Mouse (Mus musculus) spleen, adult 2 months (tissue): Measurements from ENCODE around the gene Fam89b. TPM values are rescaled to one million over a fixed set of nuclear protein-coding genes. Genes with fewer than 3 reads are reported as not detected.
A peak's percentile ranks its signal among the peaks of the same experiment; 100 is the strongest.

Experiments
- DNase-seq, 2 experiments: peaks; one replicate each; pipeline versions ENCODE4 v3.0.0 to v3.0.0-alpha.2; 2012 to 2021; ENCODE audit warnings: low spot score in 2 of 2, low read depth in 1 of 2
- H3K27ac ChIP-seq: fragments of 200-500 bp; 2 replicates; pipeline ENCODE4 v1.5.1; 2012; ENCODE audit warnings: low read length, inconsistent platforms; ENCODE audit not compliant: insufficient read depth
- H3K27me3 ChIP-seq: fragments of 200-500 bp; 2 replicates; pipeline ENCODE4 v1.6.1; 2012; ENCODE audit warnings: mild to moderate bottlenecking, moderate library complexity, low read length, inconsistent platforms; ENCODE audit not compliant: control insufficient read depth, insufficient read depth
- H3K36me3 ChIP-seq: fragments of 200-500 bp; 2 replicates; pipeline ENCODE4 v1.6.1; 2012; ENCODE audit warnings: mild to moderate bottlenecking, low read length, inconsistent platforms; ENCODE audit not compliant: control insufficient read depth, insufficient read depth
- H3K4me1 ChIP-seq: fragments of 200-500 bp; 2 replicates; pipeline ENCODE4 v1.6.1; 2011; ENCODE audit warnings: inconsistent platforms; ENCODE audit not compliant: control insufficient read depth, insufficient read depth, insufficient read length
- H3K4me3 ChIP-seq: fragments of 200-500 bp; 2 replicates; pipeline ENCODE4 v1.5.1; 2011; ENCODE audit warnings: mild to moderate bottlenecking, inconsistent platforms; ENCODE audit not compliant: insufficient read depth, insufficient read length; ENCODE audit errors: extremely low read depth
- CTCF ChIP-seq: fragments of 200-500 bp; IDR thresholded peaks from 2 replicates; pipeline ENCODE4 v1.5.1; 2011; ENCODE audit warnings: mild to moderate bottlenecking, inconsistent platforms; ENCODE audit not compliant: insufficient read depth, insufficient read length, insufficient replicate concordance; ENCODE audit errors: extremely low read depth
- POLR2A ChIP-seq: fragments of 200-500 bp; IDR thresholded peaks from 2 replicates; pipeline ENCODE4 v1.6.1; 2011; ENCODE audit warnings: low read depth, low read length, inconsistent platforms
- WGBS: fragments of 180-500 bp; shearing (Covaris S2); methylation state at CpG from one replicate; pipeline ENCODE4 v1.1.7; 2018; 5-methylcytosine and 5-hydroxymethylcytosine counted together
- polyA plus RNA-seq: library from polyadenylated mRNA; depleted of rRNA; stranded (reverse); fragments of >200 nt; gene quantifications from 2 replicates; pipeline ENCODE4 v1.2.3, GENCODE M21; 2012

The Fam89b gene
- polyA plus RNA-seq, 1 experiment, result 124 TPM

DNA sequence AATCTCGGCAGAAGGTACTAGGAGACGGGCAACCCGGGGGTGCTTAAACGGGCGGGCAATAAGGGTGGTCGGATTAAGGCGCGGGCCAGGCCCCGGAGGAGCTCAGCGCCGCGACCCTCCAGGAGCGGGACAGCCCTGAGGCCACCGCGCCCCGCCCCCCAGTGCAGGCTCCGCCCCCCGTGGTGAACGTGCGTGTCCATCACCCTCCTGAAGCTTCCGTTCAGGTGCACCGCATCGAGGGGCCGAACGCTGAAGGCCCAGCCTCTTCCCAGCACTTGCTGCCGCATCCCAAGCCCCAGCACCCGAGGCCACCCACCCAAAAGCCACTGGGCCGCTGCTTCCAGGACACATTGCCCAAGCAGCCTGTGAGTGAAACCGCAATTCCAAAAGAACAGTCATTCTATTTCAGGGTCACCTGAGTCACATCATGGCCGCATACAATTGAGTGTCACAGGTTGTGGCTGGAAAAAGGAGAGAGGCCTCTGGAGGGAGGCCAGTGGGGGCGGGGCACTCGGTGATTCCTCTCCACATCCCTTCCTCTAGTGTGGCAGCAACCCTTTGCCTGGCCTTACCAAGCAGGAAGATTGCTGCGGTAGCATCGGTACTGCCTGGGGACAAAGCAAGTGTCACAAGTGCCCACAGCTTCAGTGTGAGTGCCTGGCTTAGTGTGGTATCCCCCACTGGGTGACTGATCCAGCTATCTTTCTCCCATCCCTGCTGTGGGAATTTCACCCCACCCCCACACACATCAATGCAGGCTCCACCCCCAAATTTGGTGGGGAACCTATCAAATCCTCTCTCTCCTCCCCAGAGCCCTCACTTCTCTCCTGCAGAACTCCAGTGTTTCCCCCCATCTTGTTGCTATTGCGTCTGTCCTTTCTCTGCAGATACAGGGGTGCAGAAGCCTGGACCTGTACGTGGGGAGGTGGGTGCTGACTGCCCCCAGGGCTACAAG lies 16.6 kb upstream of the Fam89b start:
- 42% methylated on average over 36 of the region's 36 CpGs for WGBS
- no peak overlapping the region for H3K4me3 ChIP-seq
- H3K36me3 ChIP-seq, result no peaks in the 10 kb centered on the region
- DNase-seq, result no peak
- peaks cover 11% of the 10 kb centered on the region for H3K27me3 ChIP-seq
- TF ChIP-seq POLR2A, result no peak
- TF ChIP-seq CTCF, result no peak
- peaks cover 9% of the 10 kb centered on the region; the same call in 1 of the 2 replicates for H3K4me1 ChIP-seq
- H3K27ac ChIP-seq, result no peak overlapping the region

GRCm38 (mm10) chr19:5743576-5743975 lies 14.1 kb upstream of the Fam89b start:
- Histone ChIP-seq H3K4me1 (peaks cover 9% of the 10 kb centered on the region; the same call in 1 of the 2 replicates), H3K36me3 (no peaks in the 10 kb centered on the region), H3K27me3 (peaks cover 15% of the 10 kb centered on the region), H3K4me3 (no peak overlapping the region), H3K27ac (no peak overlapping the region)
- no peak for TF ChIP-seq POLR2A
- no peak for TF ChIP-seq CTCF
- DNase-seq, result no peak
- WGBS, result 19% methylated on average over 5 of the region's 5 CpGs

GRCm38 (mm10) chr19:5742241-5742641 lies 12.8 kb upstream of the Fam89b start:
- WGBS, result 17% methylated on average over 32 of the region's 32 CpGs
- H3K27me3 ChIP-seq, result peaks cover 15% of the 10 kb centered on the region
- no peaks in the 10 kb centered on the region for H3K36me3 ChIP-seq
- TF ChIP-seq CTCF (no peak), POLR2A (no peak)
- no peak overlapping the region for H3K27ac ChIP-seq
- H3K4me3 ChIP-seq, result peak overlapping the region; percentile 39; the same call in 1 of the 2 replicates
- no peak for DNase-seq
- peaks cover 9% of the 10 kb centered on the region; the same call in 1 of the 2 replicates for H3K4me1 ChIP-seq

DNA sequence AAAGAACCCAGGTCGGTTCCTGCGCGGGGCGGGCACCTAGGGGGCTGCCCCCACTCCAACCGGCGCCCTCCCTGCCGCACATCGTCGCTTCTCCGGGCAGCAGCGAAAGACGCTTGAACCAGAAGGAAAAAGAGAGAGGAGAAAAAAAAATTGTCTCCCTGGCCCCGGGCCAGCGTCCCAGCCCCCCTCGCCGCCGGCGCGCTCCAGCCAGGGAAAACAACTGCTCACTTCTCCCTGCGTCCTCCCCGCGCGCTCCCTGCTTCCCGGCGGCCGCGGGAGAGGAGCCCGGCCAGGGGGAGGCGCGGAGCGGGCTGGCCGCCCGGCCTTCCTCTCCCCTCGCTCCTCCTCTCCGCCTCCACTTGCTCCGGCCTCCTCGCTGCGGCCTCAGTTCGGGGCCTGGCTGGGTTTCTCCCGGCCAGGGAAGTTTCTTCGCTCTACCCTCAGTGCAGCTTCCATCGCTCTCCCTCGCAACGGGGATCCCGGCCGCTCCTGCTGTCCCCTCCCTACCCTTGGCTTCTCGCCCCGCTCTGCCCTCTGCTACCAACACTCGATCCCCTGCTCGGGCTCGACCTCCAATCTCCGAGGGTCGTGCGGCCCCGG lies 12.3 kb upstream of the Fam89b start:
- under 1% methylated on average over 47 of the region's 55 CpGs for WGBS
- no peak for DNase-seq
- Histone ChIP-seq H3K4me1 (peaks cover 9% of the 10 kb centered on the region; the same call in 1 of the 2 replicates), H3K4me3 (peak overlapping the region; percentile 39; the same call in 1 of the 2 replicates), H3K36me3 (no peaks in the 10 kb centered on the region), H3K27ac (no peak overlapping the region), H3K27me3 (peaks cover 15% of the 10 kb centered on the region)
- no peak for TF ChIP-seq POLR2A
- no peak for TF ChIP-seq CTCF

DNA sequence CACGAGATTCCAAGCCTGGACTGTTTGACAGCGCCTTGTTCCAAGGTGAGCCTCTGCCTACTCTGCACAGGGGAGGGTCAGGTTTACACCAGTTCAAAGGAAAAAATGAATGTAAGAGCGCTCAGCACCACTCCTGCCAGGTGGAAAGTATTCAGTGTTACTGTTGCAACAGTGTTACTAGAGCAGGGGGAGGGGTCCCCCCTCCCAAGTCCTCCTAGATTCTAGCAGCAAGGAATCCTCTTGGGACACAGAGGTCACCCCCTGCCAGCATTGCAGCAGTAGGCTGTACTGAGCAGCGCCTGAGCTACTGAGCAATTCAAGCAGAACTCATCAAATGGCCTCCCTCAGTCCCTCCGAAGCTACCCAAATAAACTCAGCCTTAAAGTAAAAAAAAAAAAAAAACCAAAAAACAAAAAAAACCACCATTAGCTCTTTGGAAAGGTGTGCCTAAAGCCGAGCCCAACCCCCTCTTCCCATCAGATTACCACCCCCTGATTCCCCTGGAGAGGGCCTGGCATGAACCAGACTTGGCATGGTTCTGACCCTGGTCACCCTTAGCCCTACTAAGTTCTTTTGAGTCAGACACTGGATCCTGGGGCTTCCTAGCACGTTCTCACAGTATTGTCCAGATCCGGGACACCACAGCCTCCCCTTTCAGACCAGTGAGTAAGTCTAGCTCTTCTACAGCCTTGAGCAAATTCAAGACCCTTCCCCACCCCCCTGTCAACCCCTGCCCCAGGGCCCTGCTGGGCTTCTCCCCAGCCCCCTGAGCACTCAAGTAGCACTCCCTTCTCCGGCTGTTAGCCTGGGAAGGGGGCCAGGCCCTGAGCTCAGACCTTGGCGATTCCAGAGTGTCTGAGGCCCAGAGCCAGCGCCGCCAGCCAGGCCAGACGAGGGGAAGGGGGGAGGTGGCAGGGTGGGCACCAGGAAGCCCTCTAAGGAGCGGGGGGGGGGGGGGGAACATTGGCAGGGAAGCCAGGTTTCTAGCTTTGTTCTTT lies 11.2 kb upstream of the Fam89b start, which contains the start of gene Ltbp3:
TSS of gene Ltbp3 (plus strand) at position 585 of the 998 bp plus-strand sequence.
- H3K27me3 ChIP-seq, result peaks cover 15% of the 10 kb centered on the region
- no peak within 1 kb of the TSS for H3K27ac ChIP-seq
- no peaks in the 10 kb centered on the region for H3K36me3 ChIP-seq
- WGBS, result 73% methylated on average over 14 of the region's 14 CpGs
- DNase-seq, result no peak
- peaks cover 9% of the 10 kb centered on the region; the same call in 1 of the 2 replicates for H3K4me1 ChIP-seq
- no peak for TF ChIP-seq CTCF
- TF ChIP-seq POLR2A, result no peak
- H3K4me3 ChIP-seq, result peak within 1 kb of the TSS; percentile 39; the same call in 1 of the 2 replicates

- peaks cover 9% of the 10 kb centered on the region; the same call in 1 of the 2 replicates for H3K4me1 ChIP-seq
- peaks cover 15% of the 10 kb centered on the region for H3K27me3 ChIP-seq
- no peak overlapping the region for H3K27ac ChIP-seq
- no peak for DNase-seq
- H3K4me3 ChIP-seq, result no peak overlapping the region
- TF ChIP-seq POLR2A (no peak), CTCF (no peak)
- H3K36me3 ChIP-seq, result no peaks in the 10 kb centered on the region
- 71% methylated on average over 2 of the region's 2 CpGs for WGBS
Observed at GRCm38 (mm10) chr19:5739446-5739845, 10.0 kb upstream of the Fam89b start.
